Mouse (Mus musculus): ENCODE data around the gene Plxna4. TPM values are rescaled to one million over a fixed set of nuclear protein-coding genes. Genes with fewer than 3 reads are reported as not detected.

The Plxna4 gene
- total and polyA plus RNA-seq, 3 experiments: not detected

DNA sequence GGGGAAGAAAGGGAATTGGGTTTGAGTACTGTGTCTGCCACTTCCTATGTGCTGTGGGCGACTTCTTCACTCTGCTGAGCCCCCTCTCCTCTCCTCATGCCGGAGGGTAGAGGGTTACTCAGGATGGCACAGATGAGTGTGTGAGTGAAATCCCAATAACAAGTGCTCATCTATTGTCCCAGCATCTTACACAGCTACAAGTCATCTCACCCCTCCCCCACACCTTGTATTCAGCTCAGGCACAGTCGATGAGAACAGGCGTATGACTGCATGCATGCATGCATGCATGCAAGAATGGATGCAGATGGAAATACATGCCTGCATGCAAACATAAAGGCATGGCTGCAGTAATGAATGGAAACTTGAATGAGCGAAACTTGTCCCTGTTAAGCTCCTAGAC, 327.7 kb downstream of the Plxna4 start:
- H3K9me3 ChIP-seq (replicated peaks; ENCODE audit: low read length): no peaks in the 10 kb centered on the region
- dilution Hi-C loops (cut with MboI; ENCODE audit: extremely low pct_ligation_motif_present, extremely low pct_unique_long_range_greater_than_20kb, low sequenced_read_pairs): no loop called here

DNA sequence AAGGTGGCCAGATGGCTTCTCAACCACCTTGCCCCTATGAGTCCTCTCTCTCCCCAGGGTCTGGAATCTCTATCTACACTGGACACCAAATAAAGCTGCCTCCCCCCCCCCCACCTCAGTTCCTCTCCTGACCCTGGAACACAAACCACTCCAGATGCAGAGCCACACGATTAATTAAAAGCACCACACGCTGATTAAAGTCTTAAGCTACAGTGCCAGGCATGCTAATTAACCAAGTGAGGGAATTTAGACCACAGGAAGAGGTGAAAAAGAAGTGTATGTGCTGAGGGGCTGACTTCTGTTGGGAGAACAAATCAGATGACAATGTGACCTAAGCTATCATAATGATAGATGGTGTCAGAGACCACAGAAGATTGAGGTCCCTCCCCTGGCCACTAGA, 332.8 kb downstream of the Plxna4 start:
- Histone ChIP-seq H3K4me2 (ENCODE audit: insufficient read depth, low read depth, poor library complexity, severe bottlenecking) (no peak overlapping the region), H3K27ac (ENCODE audit: insufficient read depth, low read depth) (no peak overlapping the region), H3K9ac (ENCODE audit: insufficient read depth, low read depth) (no peak overlapping the region), H3K27me3 (replicated peaks) (peaks cover 92% of the 10 kb centered on the region), H3K9me3 (replicated peaks; ENCODE audit: low read length) (no peaks in the 10 kb centered on the region), H3K4me3 (replicated peaks in 1 of 3; ENCODE audit: low read depth in 2 of 3, low read length in 2 of 3, poor library complexity in 1 of 3) (no peak overlapping the region), H3K4me1 (ENCODE audit: control insufficient read depth in 1 of 2, insufficient read depth in 2 of 2) (no peaks in the 10 kb centered on the region), H3K79me2 (replicated peaks; ENCODE audit: control insufficient read depth, extremely low read depth, insufficient read depth, poor library complexity, severe bottlenecking) (no peaks in the 10 kb centered on the region), H3K36me3 (replicated peaks in 1 of 2; ENCODE audit: control insufficient read depth in 1 of 2, insufficient read depth in 1 of 2, low read length in 1 of 2) (no peaks in the 10 kb centered on the region)
- in situ Hi-C loops (cut with MboI; ENCODE audit: low pct_ligation_motif_present, low pct_unique_long_range_greater_than_20kb, low sequenced_read_pairs): no loop called here
- dilution Hi-C loops (cut with MboI; ENCODE audit: extremely low pct_ligation_motif_present, extremely low pct_unique_long_range_greater_than_20kb, low sequenced_read_pairs): no loop called here
- TF ChIP-seq TBP (conservative IDR thresholded peaks at IDR 0.05; ENCODE audit: low read depth, low read length) (no peak), MAZ (IDR thresholded peaks at IDR 0.05; ENCODE audit: low read depth, low read length) (no peak), MAFK (IDR thresholded peaks at IDR 0.05; ENCODE audit: insufficient replicate concordance, low read length) (no peak), CTCF (conservative IDR thresholded peaks at IDR 0.05 in 1 of 2, IDR thresholded peaks at IDR 0.05 in 1 of 2; ENCODE audit: low read depth in 2 of 2, low read length in 2 of 2) (no peak), EP300 (IDR thresholded peaks at IDR 0.05; ENCODE audit: low read length) (no peak), KAT2A (IDR thresholded peaks at IDR 0.05; ENCODE audit: insufficient replicate concordance, low read length) (no peak), MEF2A (IDR thresholded peaks at IDR 0.05; ENCODE audit: borderline replicate concordance, low read depth, low read length) (no peak), RCOR1 (conservative IDR thresholded peaks at IDR 0.05; ENCODE audit: low read depth, low read length) (no peak)
- no peak for DNase-seq (ENCODE audit: extremely low read depth)

More for the DNA sequence above, 327.7 kb downstream of the Plxna4 start:
- Histone ChIP-seq H3K4me1 (ENCODE audit: control insufficient read depth in 1 of 2, insufficient read depth in 2 of 2) (no peaks in the 10 kb centered on the region), H3K27me3 (replicated peaks) (peaks cover 98% of the 10 kb centered on the region), H3K4me3 (replicated peaks in 1 of 3; ENCODE audit: low read depth in 2 of 3, low read length in 2 of 3, poor library complexity in 1 of 3) (no peak overlapping the region), H3K4me2 (ENCODE audit: insufficient read depth, low read depth, poor library complexity, severe bottlenecking) (no peak overlapping the region), H3K9ac (ENCODE audit: insufficient read depth, low read depth) (no peak overlapping the region), H3K79me2 (replicated peaks; ENCODE audit: control insufficient read depth, extremely low read depth, insufficient read depth, poor library complexity, severe bottlenecking) (no peaks in the 10 kb centered on the region), H3K27ac (ENCODE audit: insufficient read depth, low read depth) (no peak overlapping the region), H3K36me3 (replicated peaks in 1 of 2; ENCODE audit: control insufficient read depth in 1 of 2, insufficient read depth in 1 of 2, low read length in 1 of 2) (no peaks in the 10 kb centered on the region)
- TF ChIP-seq JUN (IDR thresholded peaks at IDR 0.05; ENCODE audit: insufficient read depth, low read depth, low read length) (no peak), MEF2A (IDR thresholded peaks at IDR 0.05; ENCODE audit: borderline replicate concordance, low read depth, low read length) (no peak), BHLHE40 (IDR thresholded peaks at IDR 0.05; ENCODE audit: low read depth, low read length) (no peak), CHD1 (IDR thresholded peaks at IDR 0.05; ENCODE audit: low read depth, low read length) (no peak), RCOR1 (conservative IDR thresholded peaks at IDR 0.05; ENCODE audit: low read depth, low read length) (no peak), KAT2A (IDR thresholded peaks at IDR 0.05; ENCODE audit: insufficient replicate concordance, low read length) (no peak), USF2 (conservative IDR thresholded peaks at IDR 0.05; ENCODE audit: low read depth, low read length) (no peak), MXI1 (IDR thresholded peaks at IDR 0.05; ENCODE audit: low read depth, low read length) (no peak), ETS1 (conservative IDR thresholded peaks at IDR 0.05; ENCODE audit: low read depth, low read length) (no peak), ZNF384 (IDR thresholded peaks at IDR 0.05; ENCODE audit: low read depth, low read length) (no peak), POLR2AphosphoS2 (IDR thresholded peaks at IDR 0.05; ENCODE audit: low read depth, low read length) (no peak), CTCF (conservative IDR thresholded peaks at IDR 0.05 in 1 of 2, IDR thresholded peaks at IDR 0.05 in 1 of 2; ENCODE audit: low read depth in 2 of 2, low read length in 2 of 2) (no peak), JUND (conservative IDR thresholded peaks at IDR 0.05; ENCODE audit: low read depth, low read length) (no peak), HCFC1 (IDR thresholded peaks at IDR 0.05; ENCODE audit: low read depth, low read length) (no peak), MAZ (IDR thresholded peaks at IDR 0.05; ENCODE audit: low read depth, low read length) (no peak), POLR2A (IDR thresholded peaks at IDR 0.05; ENCODE audit: low read depth, low read length) (no peak), USF1 (IDR thresholded peaks at IDR 0.05; ENCODE audit: low read depth, low read length) (no peak), SMC3 (IDR thresholded peaks at IDR 0.05; ENCODE audit: low read depth, low read length) (no peak), E2F4 (IDR thresholded peaks at IDR 0.05; ENCODE audit: insufficient replicate concordance, low read depth, low read length) (no peak), UBTF (IDR thresholded peaks at IDR 0.05; ENCODE audit: low read depth, low read length) (no peak)
- DNase-seq (ENCODE audit: extremely low read depth): no peak
- in situ Hi-C loops (cut with MboI; ENCODE audit: low pct_ligation_motif_present, low pct_unique_long_range_greater_than_20kb, low sequenced_read_pairs): no loop called here
